Mouse (Mus musculus) cortical plate, adult 2 months (tissue): ENCODE measurements around the gene Tex37.

ENCODE experiments used
- CTCF ChIP-seq: fragments of 200-500 bp; IDR thresholded peaks from 2 replicates; pipeline ENCODE4 v1.5.1; 2011; ENCODE audit warnings: mild to moderate bottlenecking, control low read depth, low read length; ENCODE audit not compliant: insufficient read depth; ENCODE audit errors: extremely low read depth
- POLR2A ChIP-seq: fragments of 200-500 bp; IDR thresholded peaks from 2 replicates; pipeline ENCODE4 v1.6.1; 2011; ENCODE audit warnings: mild to moderate bottlenecking, low read length, control low read depth; ENCODE audit not compliant: insufficient read depth; ENCODE audit errors: extremely low read depth

GRCm38 (mm10) chr6:70955841-70956240, 37.1 kb upstream of the Tex37 start:
- no peak for TF ChIP-seq CTCF
- no peak for TF ChIP-seq POLR2A
